Mouse (Mus musculus) right cerebral cortex, postnatal 10 days (tissue): Measurements from ENCODE around the gene Adra2c.

ENCODE experiments used
- DNase-seq, 2 experiments: peaks; one replicate each; pipeline ENCODE4 v3.0.0; 2021; ENCODE audit warnings: low spot score in 2 of 2

The Adra2c gene

DNA sequence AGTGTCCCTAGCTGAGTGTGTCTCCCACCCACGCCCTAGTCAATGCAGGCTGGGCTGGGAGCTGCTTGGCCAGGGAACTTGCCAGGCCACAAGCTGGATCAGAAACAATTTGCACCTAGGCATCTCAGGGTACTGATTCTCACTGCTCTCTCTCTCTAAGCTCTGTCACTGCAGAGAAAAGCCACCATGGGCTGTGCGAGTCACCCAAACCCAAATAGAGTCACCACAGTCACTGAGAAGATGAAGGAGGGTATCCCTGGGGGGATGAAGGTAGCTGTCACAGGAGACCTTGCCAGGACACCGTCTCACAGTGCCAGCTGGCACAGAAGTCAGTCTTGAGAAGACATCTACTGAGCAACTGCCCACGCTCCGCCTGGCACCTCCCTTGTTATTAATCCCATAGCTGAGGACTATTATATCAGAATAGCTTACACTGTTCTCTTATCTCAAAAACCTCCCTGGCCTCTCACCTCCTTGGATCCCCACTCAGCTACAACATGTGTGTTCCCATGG lies 33.7 kb downstream of the Adra2c start:
- no peak for DNase-seq

DNA sequence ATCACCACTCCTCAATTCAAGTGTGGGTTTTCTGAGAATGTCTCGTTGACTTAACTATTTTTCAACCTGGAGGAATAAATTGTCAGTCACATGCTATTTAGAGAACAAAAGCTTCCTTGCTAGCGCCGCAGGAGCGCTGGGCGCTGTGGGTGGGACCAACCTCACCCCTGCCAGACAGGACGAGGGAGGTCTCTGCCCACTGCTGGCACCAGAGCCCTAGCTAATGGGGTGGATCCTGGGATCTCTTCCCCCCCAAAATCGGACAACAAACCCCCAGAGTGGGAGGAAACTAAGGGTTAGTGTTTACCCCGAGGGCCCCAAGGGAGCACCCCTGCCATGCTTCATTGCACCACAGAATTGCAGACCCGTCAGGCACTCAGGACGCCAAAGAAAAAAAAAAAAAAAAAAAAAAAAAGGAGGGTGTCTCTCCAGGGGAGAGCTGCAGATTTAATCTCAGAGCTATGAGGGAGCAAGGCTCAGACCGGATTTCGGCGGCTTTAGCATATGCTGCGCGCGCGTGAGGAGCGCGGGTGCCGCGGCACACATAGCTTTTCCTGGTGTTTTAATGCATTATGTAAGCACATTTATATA lies 35.2 kb downstream of the Adra2c start:
- DNase-seq: peak; percentile 64 to 67

DNA sequence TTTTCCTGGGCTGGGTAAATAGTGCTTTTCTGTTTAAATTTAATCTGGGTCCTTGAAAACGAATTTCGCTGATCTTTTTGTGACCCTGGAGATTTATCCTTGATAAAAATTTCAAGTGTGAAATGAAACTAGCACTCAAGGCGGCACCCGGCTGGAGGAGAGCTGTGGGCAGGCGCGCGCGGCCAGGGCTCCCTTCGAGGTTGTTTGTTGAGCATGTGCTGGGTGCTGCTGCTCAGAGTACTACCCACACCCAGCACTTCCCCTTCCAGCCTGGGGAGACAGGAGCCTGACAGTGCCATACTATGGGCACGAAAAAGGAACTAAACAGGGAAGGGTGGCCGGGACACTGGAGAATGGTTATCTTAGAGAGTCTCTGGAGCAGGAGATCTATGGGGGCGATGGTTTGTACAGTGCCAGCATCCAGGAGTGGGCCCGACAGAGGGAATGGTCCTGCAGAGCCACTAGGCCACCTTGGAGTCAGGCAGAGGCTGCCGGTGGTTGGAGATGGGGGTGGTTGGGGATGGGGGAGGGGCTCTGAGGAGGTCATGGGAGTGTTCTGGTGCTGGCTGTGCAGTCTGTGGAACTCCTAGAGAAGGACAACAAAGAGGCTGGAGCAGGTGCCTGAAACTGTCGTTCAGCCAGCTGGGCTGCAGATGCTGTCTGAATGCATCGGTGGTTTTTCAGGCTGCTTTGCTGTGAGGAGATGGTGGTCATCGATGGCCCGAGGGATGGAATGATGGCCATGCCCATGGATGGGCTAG lies 35.9 kb downstream of the Adra2c start:
- no peak for DNase-seq

GRCm38 (mm10) chr5:35314629-35315028 lies 36.5 kb downstream of the Adra2c start:
- DNase-seq: no peak

- no peak for DNase-seq
Measured at GRCm38 (mm10) chr5:35315204-35315603, 37.1 kb downstream of the Adra2c start.

GRCm38 (mm10) chr5:35320650-35321049 lies 42.5 kb downstream of the Adra2c start:
- DNase-seq: peak; percentile 75 to 83

DNA sequence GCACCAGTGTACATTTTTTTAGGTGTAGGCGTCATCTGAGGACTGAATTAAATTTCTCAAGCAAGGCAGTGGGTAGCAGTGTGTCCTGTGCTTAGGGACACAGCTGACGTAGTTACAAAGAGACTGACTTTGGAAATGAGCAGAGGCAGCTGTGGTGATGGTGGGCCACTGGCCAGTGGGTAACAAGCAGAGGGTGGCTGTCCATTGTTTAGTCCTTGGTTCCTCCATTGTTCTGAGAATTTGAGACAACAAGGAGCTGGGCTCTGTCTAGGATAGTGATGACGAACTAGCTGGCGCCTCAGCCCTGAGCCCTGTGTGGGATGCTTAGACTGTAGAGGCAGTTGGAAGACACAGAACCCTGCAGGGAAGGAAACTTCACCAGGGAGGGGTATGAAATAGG lies 52.7 kb downstream of the Adra2c start:
- DNase-seq: no peak
